Mouse (Mus musculus) right cerebral cortex, postnatal 36 days (tissue): ENCODE measurements around the gene Msrb2.

ENCODE experiments used
- DNase-seq, 2 experiments: peaks; one replicate each; pipeline ENCODE4 v3.0.0; 2022; ENCODE audit warnings: low spot score in 2 of 2, mixed read lengths in 1 of 2

The Msrb2 gene

GRCm38 (mm10) chr2:19371390-19372158 lies at the start of gene Msrb2:
Gene Msrb2, plus strand, starts transcription at chr2:19371440.
- peak; percentile 34 to 45 for DNase-seq

- DNase-seq: no peak
Measured at GRCm38 (mm10) chr2:19322448-19322847, 48.8 kb upstream of the Msrb2 start.

- DNase-seq: no peak
Measured at GRCm38 (mm10) chr2:19326376-19326775, 44.9 kb upstream of the Msrb2 start.

- DNase-seq: no peak
Measured at GRCm38 (mm10) chr2:19327811-19328210, 43.4 kb upstream of the Msrb2 start.

GRCm38 (mm10) chr2:19343901-19344635 lies 27.2 kb upstream of the Msrb2 start:
- peak; percentile 55 to 70 for DNase-seq

- peak; percentile 82 to 87 for DNase-seq
Measured at GRCm38 (mm10) chr2:19344636-19345413, 26.4 kb upstream of the Msrb2 start.

- no peak for DNase-seq
Measured at GRCm38 (mm10) chr2:19345414-19345964, 25.8 kb upstream of the Msrb2 start.

- no peak for DNase-seq
Measured at GRCm38 (mm10) chr2:19348454-19348853, 22.8 kb upstream of the Msrb2 start.

- no peak for DNase-seq
Measured at GRCm38 (mm10) chr2:19350167-19350566, 21.1 kb upstream of the Msrb2 start.

- DNase-seq: no peak
Measured at GRCm38 (mm10) chr2:19351615-19352253, 19.5 kb upstream of the Msrb2 start.

- no peak for DNase-seq
Measured at GRCm38 (mm10) chr2:19353158-19353557, 18.1 kb upstream of the Msrb2 start.

GRCm38 (mm10) chr2:19362880-19363279 lies 8.4 kb upstream of the Msrb2 start:
- no peak for DNase-seq

GRCm38 (mm10) chr2:19366426-19366825 lies 4.8 kb upstream of the Msrb2 start:
- no peak for DNase-seq

GRCm38 (mm10) chr2:19367114-19367513 lies 4.1 kb upstream of the Msrb2 start:
- no peak for DNase-seq

GRCm38 (mm10) chr2:19373695-19374094 lies 2.5 kb downstream of the Msrb2 start:
- DNase-seq: no peak

- no peak for DNase-seq
Measured at GRCm38 (mm10) chr2:19380446-19380950, 9.3 kb downstream of the Msrb2 start.

- DNase-seq: no peak
Measured at GRCm38 (mm10) chr2:19380986-19381385, 9.7 kb downstream of the Msrb2 start.

GRCm38 (mm10) chr2:19382206-19382605 lies 11.0 kb downstream of the Msrb2 start:
- no peak for DNase-seq

GRCm38 (mm10) chr2:19383006-19383405 lies 11.8 kb downstream of the Msrb2 start:
- no peak for DNase-seq

- no peak for DNase-seq
Measured at GRCm38 (mm10) chr2:19385772-19386171, 14.5 kb downstream of the Msrb2 start.
